Mouse (Mus musculus) fibroblast of lung, adult 2 months (primary cell): Measurements from ENCODE around the gene Slc13a4.

Source experiments
- DNase-seq: peaks from one replicate; pipeline ENCODE4 v3.0.0-alpha.2; 2011; ENCODE audit warnings: low read depth

Gene Slc13a4

DNA sequence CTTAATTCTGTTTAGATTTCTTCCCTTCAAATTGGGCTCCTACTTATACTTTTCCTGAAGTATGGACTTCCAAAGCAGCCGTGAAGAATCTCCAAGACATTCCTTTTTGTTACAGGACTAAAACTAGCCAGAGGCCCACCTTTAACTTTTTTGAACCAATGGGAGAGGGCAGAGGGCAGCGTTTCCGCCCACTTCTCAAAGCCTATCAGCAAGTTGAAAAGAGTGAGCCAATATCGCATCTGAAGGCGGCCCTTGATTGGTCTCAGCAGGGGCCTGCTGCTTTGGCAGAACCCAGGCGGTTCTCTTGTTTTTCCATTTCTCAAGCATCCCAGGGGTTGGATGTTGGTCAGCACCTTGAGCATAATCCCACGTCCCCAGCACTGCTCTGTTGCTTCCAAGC lies at the start of gene Slc13a4:
Gene Slc13a4, minus strand, starts transcription at position 95 of the 400 bp plus-strand sequence.
- no peak for DNase-seq

DNA sequence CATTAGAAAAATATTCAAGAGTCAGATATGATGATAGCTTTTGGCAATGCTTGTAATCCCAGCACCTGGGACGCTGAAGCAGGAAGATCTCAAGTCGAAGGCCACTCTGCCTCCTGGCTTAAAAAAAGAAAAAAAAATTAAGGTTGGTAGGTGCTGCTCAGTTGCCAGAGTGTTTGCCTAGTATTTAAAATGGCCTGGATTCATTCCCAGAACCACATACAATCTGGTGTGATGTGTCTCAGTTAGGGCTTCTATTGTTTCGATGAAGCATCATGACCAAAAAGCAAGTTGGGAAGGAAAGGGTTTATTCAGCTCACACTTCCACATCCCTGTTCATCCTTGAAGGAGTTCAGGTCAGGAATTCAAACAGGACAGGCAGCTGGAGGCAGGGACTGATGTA lies 47.4 kb upstream of the Slc13a4 start:
- DNase-seq: no peak

DNA sequence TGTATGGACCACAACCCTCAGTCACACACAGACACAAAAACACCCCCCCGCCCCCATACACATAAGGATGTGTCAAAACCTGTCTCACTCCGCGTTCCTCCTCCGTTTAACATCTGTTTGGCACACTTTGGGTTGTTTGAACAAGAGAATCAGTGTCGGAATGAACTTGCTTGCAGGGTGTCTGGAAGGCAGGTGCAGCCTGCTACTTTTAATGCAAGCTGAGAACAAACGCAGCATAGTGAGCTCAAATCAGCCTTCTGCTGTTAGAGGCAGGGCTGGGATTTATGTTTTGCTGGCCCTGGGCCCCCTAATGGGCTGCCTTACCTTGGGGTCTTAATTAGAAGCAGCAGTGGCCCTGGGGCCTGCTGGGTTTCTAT lies 46.7 kb upstream of the Slc13a4 start:
- no peak for DNase-seq

DNA sequence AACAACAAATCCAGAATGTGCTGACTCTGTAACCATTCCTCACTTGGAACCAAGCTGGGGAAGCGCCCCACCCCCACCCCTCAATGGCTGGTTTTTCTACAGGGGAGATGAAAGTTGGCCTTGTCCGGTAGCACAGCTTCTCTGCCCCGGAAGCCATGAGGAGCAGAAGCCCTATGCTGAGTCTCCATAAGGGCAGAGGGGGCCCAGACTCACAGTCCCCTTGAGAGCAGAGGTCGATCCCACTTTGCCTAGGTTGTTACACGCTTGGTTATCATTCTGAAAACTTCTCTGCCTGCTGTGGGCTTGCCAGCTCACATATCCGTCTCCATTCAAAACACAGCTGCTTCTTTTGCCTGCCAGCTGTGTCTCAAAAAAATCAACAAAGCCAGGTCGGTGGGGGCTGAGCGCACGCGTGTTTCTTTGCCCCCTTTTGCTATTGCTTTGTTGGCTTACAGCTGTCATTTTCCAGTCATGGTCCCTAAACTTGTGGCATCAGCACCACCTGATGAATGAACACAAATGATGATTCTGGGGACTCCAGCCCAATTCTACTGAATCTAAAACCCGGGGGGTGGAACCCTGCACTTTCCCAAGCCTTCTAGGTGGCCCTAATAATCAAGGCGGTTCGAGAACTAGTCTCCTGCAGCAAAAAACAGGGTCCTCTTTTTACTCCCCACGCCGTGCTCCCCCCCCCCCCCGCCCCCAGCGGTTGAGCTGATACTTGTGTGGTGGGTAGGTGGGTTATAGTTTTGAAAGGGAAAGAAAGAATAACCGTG lies 46.1 kb upstream of the Slc13a4 start:
- no peak for DNase-seq

- DNase-seq: no peak
These were observed 45.5 kb upstream of the Slc13a4 start for GRCm38 (mm10) chr6:35353416-35353815.

DNA sequence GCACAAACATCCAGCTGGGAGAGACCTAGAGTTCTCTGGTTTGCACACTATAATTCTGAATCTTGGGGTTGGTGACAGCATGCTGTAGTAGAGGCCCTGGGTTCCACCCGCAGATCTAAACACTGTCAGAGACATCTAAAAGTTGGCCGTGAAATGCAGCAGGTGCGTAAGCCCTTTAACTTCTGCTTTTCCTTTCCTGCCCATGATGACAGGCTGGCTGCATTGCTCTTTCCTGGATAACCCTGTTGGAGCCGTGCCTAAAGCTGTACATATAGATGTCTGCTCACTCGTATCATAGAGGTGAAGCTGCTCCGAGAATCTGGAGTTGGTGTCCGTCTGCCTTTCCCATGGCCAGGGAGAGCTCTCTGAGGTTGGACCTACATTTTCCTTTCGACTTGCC lies 44.9 kb upstream of the Slc13a4 start:
- no peak for DNase-seq

DNA sequence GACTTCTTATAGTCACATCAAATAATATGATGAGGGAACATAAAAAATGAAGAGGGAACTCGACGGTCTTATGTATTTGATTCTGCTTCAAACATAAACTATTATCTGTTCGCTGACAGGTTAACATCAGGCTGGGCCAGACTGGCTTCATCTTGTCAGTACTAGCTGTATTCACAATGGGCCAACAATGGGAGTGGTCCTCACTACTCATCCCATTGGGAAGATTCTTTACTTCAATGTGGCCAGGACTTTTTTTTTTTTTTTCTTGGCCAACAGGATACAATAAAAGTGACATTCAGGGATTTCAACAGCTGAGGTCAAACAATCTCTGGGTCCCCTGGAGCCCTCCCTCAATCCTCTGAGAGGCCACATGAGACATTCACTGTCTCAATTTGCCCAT lies 43.9 kb upstream of the Slc13a4 start:
- DNase-seq: no peak

DNA sequence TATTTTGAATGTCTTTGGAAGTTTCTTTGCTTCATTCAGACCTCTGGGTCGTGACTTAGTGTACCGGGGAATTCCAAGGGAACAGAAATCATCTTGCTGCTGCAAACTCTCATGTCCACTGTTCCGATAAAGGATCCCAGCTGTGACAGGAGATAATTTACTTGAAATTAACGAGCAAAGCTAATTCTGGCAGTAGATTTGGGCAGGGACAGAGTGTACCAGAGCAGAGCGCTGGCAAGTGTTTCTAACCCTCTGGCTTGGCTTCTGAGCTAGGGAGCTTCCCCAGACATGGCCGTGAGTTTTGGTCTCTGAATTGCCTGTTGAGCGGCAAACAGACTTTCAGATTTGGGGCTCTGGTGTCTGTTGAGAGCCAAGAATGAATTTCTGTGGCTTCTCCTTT lies 41.9 kb upstream of the Slc13a4 start:
- no peak for DNase-seq

GRCm38 (mm10) chr6:35338640-35339039 lies 30.7 kb upstream of the Slc13a4 start:
- DNase-seq: no peak

DNA sequence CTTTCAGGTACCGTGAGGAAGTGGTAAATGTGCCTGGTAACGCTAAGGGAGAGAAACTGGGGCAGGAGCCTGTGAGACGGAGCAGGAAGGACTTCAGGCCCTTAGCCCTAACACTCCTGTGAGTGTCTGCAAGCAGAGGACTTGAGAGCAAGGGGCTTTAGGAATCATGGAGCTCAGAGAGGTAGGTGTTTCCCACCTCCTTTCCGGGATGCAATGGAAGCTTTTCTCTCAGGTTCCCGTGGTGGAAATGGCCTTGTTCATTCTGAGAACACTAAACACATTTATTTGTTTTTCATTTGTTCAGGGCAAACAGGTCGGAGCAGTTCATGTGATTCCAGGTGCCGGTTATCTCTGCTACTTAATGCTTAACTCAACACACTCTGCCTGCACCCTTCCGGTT lies 29.9 kb upstream of the Slc13a4 start:
- no peak for DNase-seq

- no peak for DNase-seq
These were observed 27.5 kb upstream of the Slc13a4 start for GRCm38 (mm10) chr6:35335452-35335851.

DNA sequence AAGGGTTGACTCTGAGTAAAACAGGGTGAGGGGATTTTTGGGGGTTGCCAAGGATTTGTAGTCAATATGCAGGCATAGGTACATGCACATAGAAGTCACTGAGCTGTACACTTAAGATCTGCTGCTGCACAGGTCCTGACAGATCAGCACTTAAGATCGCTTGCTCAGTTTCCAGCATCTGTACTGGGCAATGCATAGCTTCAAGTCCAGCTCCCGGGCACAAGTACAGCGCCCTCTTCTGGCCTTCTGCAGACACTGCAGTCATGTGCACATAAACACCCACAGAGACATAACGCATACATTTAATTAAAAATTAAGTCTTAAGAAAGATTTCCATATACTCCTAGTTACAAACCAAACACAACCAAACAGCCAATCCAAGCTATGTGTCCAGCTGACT lies 26.3 kb upstream of the Slc13a4 start:
- no peak for DNase-seq

GRCm38 (mm10) chr6:35333632-35334031 lies 25.7 kb upstream of the Slc13a4 start:
- no peak for DNase-seq

- DNase-seq: peak; percentile 64
These were observed 22.9 kb upstream of the Slc13a4 start for GRCm38 (mm10) chr6:35330834-35331233.

GRCm38 (mm10) chr6:35329956-35330355 lies 22.0 kb upstream of the Slc13a4 start:
- peak; percentile 61 for DNase-seq

GRCm38 (mm10) chr6:35326111-35326515 lies 18.2 kb upstream of the Slc13a4 start, which contains the start of gene Fam180a:
Gene Fam180a (minus strand): TSS chr6:35326141.
- DNase-seq: peak; percentile 94

GRCm38 (mm10) chr6:35324306-35324705 lies 16.4 kb upstream of the Slc13a4 start:
- DNase-seq: no peak

GRCm38 (mm10) chr6:35323046-35323445 lies 15.1 kb upstream of the Slc13a4 start:
- DNase-seq: peak; percentile 75

DNA sequence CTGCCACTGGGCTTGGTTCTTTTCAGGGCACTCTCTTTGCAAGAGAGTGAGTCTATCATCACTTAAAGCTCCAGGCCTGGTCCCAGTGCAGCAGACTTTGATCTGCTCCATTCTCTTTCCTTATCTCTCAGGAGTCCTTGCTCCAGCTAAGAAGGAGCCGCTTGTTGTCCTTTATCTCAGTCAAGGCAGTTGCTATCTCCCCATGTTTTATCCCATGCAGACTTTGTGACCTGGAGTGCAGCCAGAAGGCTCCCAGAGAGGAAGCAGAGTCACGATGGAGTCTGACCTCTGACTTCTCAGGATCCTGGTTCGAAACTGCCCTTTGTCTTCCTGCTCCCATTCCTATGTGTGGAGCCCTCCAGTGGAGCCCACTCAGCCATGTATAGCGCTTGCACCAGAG lies 13.2 kb upstream of the Slc13a4 start:
- no peak for DNase-seq

DNA sequence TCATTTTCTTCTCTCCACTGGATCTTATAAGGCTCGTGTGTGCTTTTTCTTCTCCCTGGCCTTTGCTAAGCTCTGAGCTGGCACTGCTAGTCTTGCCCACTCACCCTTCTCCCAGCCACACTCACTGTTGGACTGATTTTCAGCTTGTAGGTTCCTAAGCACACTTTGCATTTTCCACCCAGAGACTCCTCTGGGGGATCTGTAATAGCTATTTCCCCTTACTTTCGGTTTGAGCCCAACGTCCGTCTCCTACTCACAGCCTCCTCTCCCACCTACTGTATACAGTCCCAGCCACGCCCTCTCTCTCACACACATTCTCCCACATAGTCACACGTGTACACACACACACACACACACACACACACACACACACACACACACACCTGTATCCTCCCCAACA lies 11.9 kb upstream of the Slc13a4 start:
- DNase-seq: no peak

DNA sequence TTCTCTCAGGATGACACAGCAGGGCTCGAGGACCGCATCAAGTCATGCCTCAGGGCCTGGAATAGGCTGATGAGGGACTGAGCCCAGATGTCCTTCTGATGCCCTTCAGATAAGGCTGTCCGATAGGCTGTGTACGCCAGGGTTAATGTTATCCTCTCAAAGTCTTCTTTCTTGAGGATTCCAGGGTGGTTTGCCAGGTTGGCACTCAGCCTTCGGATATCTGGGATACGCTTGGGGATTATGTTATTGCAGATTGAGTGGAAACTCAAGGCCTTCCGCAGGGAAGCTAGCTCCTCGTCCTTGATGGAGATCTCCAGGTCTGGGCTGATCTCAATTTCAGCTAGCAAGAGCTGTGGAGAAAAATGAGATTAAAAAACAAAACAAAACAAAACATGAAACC lies 5.6 kb upstream of the Slc13a4 start:
- DNase-seq: no peak

GRCm38 (mm10) chr6:35309406-35309805 lies 1.5 kb upstream of the Slc13a4 start:
- DNase-seq: no peak

GRCm38 (mm10) chr6:35307136-35307535 lies 795 bp downstream of the Slc13a4 start:
- no peak for DNase-seq

DNA sequence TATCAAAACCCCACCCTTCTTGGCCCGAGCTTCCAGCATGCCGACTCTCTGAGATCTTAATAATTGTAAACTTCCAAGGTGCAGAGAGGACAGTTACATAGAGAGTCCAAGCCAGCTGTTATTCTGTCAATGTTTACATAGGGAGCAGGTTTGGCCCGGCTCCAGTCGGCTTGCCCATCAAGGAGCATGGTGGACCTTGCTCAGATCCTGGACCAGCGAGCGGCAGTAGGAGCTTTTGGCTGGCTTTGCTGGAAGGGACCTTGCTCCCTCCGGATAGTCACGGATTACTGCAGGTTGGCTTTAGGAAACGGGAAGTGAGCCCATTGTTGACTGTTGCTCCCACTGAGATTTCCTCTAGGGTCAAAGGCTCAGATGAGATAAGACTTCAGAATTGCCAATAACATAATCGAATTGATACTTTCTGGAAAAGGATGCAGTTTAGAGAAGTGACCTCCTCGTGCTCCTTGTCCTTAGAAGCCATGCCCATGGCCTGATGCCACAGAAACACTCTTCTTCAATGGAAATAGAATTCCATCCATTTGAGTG lies 4.5 kb downstream of the Slc13a4 start:
- DNase-seq: no peak
